12 mouse cellular contexts compared by ENCODE assay signal in the genomic region with DNA sequence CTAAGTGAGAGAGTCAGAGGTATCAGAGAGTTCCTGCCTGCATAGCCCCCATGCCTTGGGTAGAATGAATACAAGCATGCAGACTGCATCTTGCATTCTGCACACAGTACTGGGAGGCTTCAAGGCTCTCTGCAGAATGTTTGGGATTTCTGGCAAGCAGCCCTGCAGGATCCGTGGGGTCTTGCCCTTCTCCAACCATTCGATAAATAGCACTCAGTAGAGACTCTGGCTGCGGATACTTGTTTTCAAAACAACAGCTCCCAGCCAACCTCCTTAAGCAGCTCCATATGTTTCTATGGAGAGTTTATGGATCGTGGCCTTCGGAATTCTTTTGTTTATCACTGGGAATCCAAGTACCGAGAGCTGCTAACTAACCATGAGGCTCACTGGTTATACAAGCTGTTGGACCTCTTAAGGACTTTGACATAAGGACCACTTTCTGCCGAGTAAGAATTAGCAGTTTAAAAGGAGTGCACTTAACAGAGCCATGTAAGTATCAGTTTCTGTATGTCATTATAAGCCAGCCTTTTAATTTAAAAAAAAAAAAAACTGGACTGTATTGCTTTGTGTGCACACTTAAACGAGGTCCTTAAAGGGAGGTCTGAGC.
DNase-seq lines count a peak whose midpoint lies in the region; ATAC-seq and TF ChIP-seq lines count a peak whose summit lies in the region.
"Had no signal": no experiment of that assay in that cellular context is flagged by ENCODE, and none has a peak within 500 bp of the region (broad histone marks: within the 10 kb centered on the region; RNA-seq: fewer than 3 reads in every experiment).

No protein-coding gene starts in this region.

- no peak overlapping the region for H3K4me3 ChIP-seq in heart, embryonic 12.5 days
- no peak overlapping the region for H3K4me3 ChIP-seq in hindbrain, embryonic 14.5 days (replicated peaks; ENCODE audit: low read length)
- no peak overlapping the region for H3K4me3 ChIP-seq in limb, embryonic 15.5 days
- H3K4me3 ChIP-seq: heart, adult 2 months had no signal

- no peak overlapping the region for H3K27ac ChIP-seq in heart, embryonic 12.5 days (ENCODE audit: poor library complexity, severe bottlenecking)
- H3K27ac ChIP-seq in hindbrain, embryonic 14.5 days, result no peak overlapping the region
- H3K27ac ChIP-seq in limb, embryonic 15.5 days, result no peak overlapping the region
- H3K27ac ChIP-seq: heart, adult 2 months had no signal

- ATAC-seq in heart, embryonic 12.5 days (ENCODE audit: insufficient number of reproducible peaks, low FRiP score), result no peak
- ATAC-seq in hindbrain, embryonic 14.5 days (ENCODE audit: low FRiP score), result peak; percentile 46; the same call in 1 of the 2 replicates
- 0 out of 2 replicates have a peak, but pooled peaks have one; percentile 30 for ATAC-seq in limb, embryonic 15.5 days (ENCODE audit: insufficient number of reproducible peaks, low FRiP score, low TSS enrichment, low read depth)
- ATAC-seq in granulocyte monocyte progenitor cell, adult 5-6 weeks (replicated peaks; ENCODE audit: poor library complexity, severe bottlenecking), result no peak

- H3K4me2 ChIP-seq in heart, embryonic 12.5 days, result no peak overlapping the region
- no peak overlapping the region for H3K4me2 ChIP-seq in hindbrain, embryonic 14.5 days (replicated peaks)
- H3K4me2 ChIP-seq in limb, embryonic 15.5 days, result no peak overlapping the region

- TF ChIP-seq POLR2A in brain, embryonic 14.5 days (IDR thresholded peaks at IDR 0.05; ENCODE audit: borderline replicate concordance, extremely low read depth, insufficient read depth, insufficient read length, poor library complexity, severe bottlenecking), result no peak

- no peaks in the 10 kb centered on the region for H3K27me3 ChIP-seq in heart, embryonic 12.5 days (replicated peaks)
- no peaks in the 10 kb centered on the region for H3K27me3 ChIP-seq in hindbrain, embryonic 14.5 days (ENCODE audit: control insufficient read depth, insufficient read depth, low read length)
- no peaks in the 10 kb centered on the region for H3K27me3 ChIP-seq in limb, embryonic 15.5 days

- no peaks in the 10 kb centered on the region for H3K4me1 ChIP-seq in heart, embryonic 12.5 days (replicated peaks)
- peaks cover 14% of the 10 kb centered on the region; the same call in 1 of the 2 replicates for H3K4me1 ChIP-seq in hindbrain, embryonic 14.5 days (replicated peaks; ENCODE audit: control insufficient read depth, insufficient read depth, low read length)
- peaks cover 19% of the 10 kb centered on the region for H3K4me1 ChIP-seq in limb, embryonic 15.5 days

- TF ChIP-seq CTCF in brain, embryonic 14.5 days (IDR thresholded peaks at IDR 0.05; ENCODE audit: borderline replicate concordance, extremely low read depth, insufficient read depth, insufficient read length), result no peak

- no peaks in the 10 kb centered on the region for H3K36me3 ChIP-seq in heart, embryonic 12.5 days
- no peaks in the 10 kb centered on the region for H3K36me3 ChIP-seq in hindbrain, embryonic 14.5 days (replicated peaks; ENCODE audit: control insufficient read depth, insufficient read depth)
- no peaks in the 10 kb centered on the region for H3K36me3 ChIP-seq in limb, embryonic 15.5 days

- peak; percentile 23 to 42 for DNase-seq in heart, adult 18-20 months
- peak; percentile 65 for DNase-seq in brain, embryonic 14.5 days (ENCODE audit: low read depth)
- no peak for DNase-seq in hindbrain, embryonic 14.5 days (ENCODE audit: low spot score)
- no peak for DNase-seq in right cerebral cortex, postnatal 36 days (ENCODE audit: low spot score in 2 of 2)
- no peak for DNase-seq in thymus, postnatal 36 days
- DNase-seq: cerebellum, adult 18-20 months; layer of hippocampus, postnatal 36 days; thymus, postnatal 25 days had no signal

- H3K9ac ChIP-seq in heart, embryonic 12.5 days, result no peak overlapping the region
- no peak overlapping the region for H3K9ac ChIP-seq in hindbrain, embryonic 14.5 days
- no peak overlapping the region for H3K9ac ChIP-seq in limb, embryonic 15.5 days

- H3K9me3 ChIP-seq in heart, embryonic 12.5 days (replicated peaks), result no peaks in the 10 kb centered on the region; the same call in 1 of the 2 replicates
- no peaks in the 10 kb centered on the region for H3K9me3 ChIP-seq in hindbrain, embryonic 14.5 days (ENCODE audit: control insufficient read depth, low read length)
- H3K9me3 ChIP-seq in limb, embryonic 15.5 days, result no peaks in the 10 kb centered on the region

- WGBS in heart, embryonic 12.5 days, result 69% methylated on average over 8 of the region's 8 CpGs
- WGBS in hindbrain, embryonic 14.5 days, result 53% methylated on average over 8 of the region's 8 CpGs
- WGBS in limb, embryonic 15.5 days, result 23% methylated on average over 8 of the region's 8 CpGs

Comparison
In these comparisons a context has a peak if more than half of its experiments do, and no peak if none do; other contexts are left out.
1. DNase-seq: peak in heart, adult 18-20 months (2 of 2) and brain, embryonic 14.5 days (single experiment); none in hindbrain, embryonic 14.5 days (single experiment), right cerebral cortex, postnatal 36 days (0 of 2) and thymus, postnatal 36 days (0 of 2).
2. ATAC-seq: peak in hindbrain, embryonic 14.5 days (single experiment) and limb, embryonic 15.5 days (single experiment); none in heart, embryonic 12.5 days (single experiment) and granulocyte monocyte progenitor cell, adult 5-6 weeks (single experiment).